Mouse (Mus musculus): Measurements from ENCODE around the gene Retnla. TPM values are rescaled to one million over a fixed set of nuclear protein-coding genes. Genes with fewer than 3 reads are reported as not detected.
"Not testable (repeated sequence)": the region's sequence is repeated elsewhere in the genome, so short reads cannot be mapped to it uniquely, and the experiment has no call there.

Gene Retnla
- polyA plus RNA-seq, 1 experiment from 2014 or later = not detected

GRCm38 (mm10) chr16:48832055-48832454, 10.3 kb upstream of the Retnla start:
- Histone ChIP-seq H3K27ac (ENCODE audit: low read depth) (no peak overlapping the region), H3K4me1 (ENCODE audit: insufficient read depth) (no peaks in the 10 kb centered on the region), H3K9ac (replicated peaks) (no peak overlapping the region), H3K36me3 (replicated peaks; ENCODE audit: insufficient read depth, low read length) (no peaks in the 10 kb centered on the region), H3K4me2 (ENCODE audit: low read depth, low read length) (no peak overlapping the region), H3K9me3 (ENCODE audit: low read length) (no peaks in the 10 kb centered on the region), H3K27me3 (ENCODE audit: insufficient read depth, low read length) (no peaks in the 10 kb centered on the region), H3K4me3 (ENCODE audit: low read depth, low read length) (no peak overlapping the region)
- no peak for TF ChIP-seq EP300 (IDR thresholded peaks at IDR 0.05; ENCODE audit: low read depth)
- no peak for TF ChIP-seq CTCF (IDR thresholded peaks at IDR 0.05; ENCODE audit: low read depth)
- DNase-seq (no peak), ATAC-seq (no peak)
- 71% methylated on average over 7 of the region's 8 CpGs for WGBS (ENCODE audit: insufficient replicate concordance)

DNA sequence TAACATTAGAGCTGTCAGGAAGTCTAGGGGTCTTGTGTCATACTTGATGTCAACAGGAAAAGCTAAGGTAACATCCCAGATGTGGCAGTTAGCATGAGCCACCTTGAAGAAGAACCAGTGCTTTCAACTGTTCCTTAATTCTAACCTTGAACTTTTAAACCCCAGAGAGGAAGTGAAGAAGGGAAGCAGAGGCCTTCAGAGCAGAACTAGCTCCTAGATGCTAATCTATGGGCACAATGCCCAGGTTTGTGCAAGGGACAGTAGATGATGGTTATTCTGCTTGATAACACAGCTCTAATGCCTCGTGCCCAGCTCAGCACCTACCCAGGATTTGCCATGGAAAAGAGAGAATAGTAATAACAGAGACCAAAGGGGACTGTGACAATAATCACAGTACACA, 8.7 kb upstream of the Retnla start:
- not testable (repeated sequence) for H3K9me3 ChIP-seq (ENCODE audit: low read length); H3K4me3 ChIP-seq (ENCODE audit: low read depth, low read length); H3K4me2 ChIP-seq (ENCODE audit: low read depth, low read length); H3K27me3 ChIP-seq (ENCODE audit: insufficient read depth, low read length); H3K4me1 ChIP-seq (ENCODE audit: insufficient read depth); H3K27ac ChIP-seq (ENCODE audit: low read depth); H3K36me3 ChIP-seq (replicated peaks; ENCODE audit: insufficient read depth, low read length); DNase-seq; H3K9ac ChIP-seq (replicated peaks)
- peak; percentile 23; the same call in 1 of the 2 replicates for ATAC-seq
- 27% methylated on average over 1 of the region's 1 CpGs for WGBS (ENCODE audit: insufficient replicate concordance)

GRCm38 (mm10) chr16:48843671-48844386, 1.5 kb downstream of the Retnla start:
- Histone ChIP-seq H3K27me3 (ENCODE audit: insufficient read depth, low read length) (no peaks in the 10 kb centered on the region), H3K36me3 (replicated peaks; ENCODE audit: insufficient read depth, low read length) (no peaks in the 10 kb centered on the region), H3K4me3 (ENCODE audit: low read depth, low read length) (no peak overlapping the region), H3K4me1 (ENCODE audit: insufficient read depth) (no peaks in the 10 kb centered on the region), H3K27ac (ENCODE audit: low read depth) (no peak overlapping the region), H3K4me2 (ENCODE audit: low read depth, low read length) (no peak overlapping the region), H3K9me3 (ENCODE audit: low read length) (no peaks in the 10 kb centered on the region), H3K9ac (replicated peaks) (no peak overlapping the region)
- no peak for TF ChIP-seq EP300 (IDR thresholded peaks at IDR 0.05; ENCODE audit: low read depth)
- WGBS (ENCODE audit: insufficient replicate concordance) = 67% methylated on average over 4 of the region's 4 CpGs
- no peak for DNase-seq
- ATAC-seq = no peak

DNA sequence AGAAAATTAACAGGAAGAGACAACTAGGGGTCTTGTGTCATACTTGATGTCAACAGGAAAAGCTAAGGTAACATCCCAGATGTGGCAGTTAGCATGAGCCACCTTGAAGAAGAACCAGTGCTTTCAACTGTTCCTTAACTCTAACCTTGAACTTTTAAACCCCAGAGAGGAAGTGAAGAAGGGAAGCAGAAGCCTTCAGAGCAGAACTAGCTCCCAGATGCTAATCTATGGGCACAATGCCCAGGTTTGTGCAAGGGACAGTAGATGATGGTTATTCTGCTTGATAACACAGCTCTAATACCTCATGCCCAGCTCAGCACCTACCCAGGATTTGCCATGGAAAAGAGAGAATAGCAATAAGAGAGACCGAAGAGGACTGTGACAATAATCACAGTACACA, 22.7 kb downstream of the Retnla start:
- not testable (repeated sequence) for H3K36me3 ChIP-seq (replicated peaks; ENCODE audit: insufficient read depth, low read length); H3K27ac ChIP-seq (ENCODE audit: low read depth); H3K9ac ChIP-seq (replicated peaks); H3K9me3 ChIP-seq (ENCODE audit: low read length); DNase-seq; H3K4me2 ChIP-seq (ENCODE audit: low read depth, low read length); H3K4me1 ChIP-seq (ENCODE audit: insufficient read depth); H3K4me3 ChIP-seq (ENCODE audit: low read depth, low read length); H3K27me3 ChIP-seq (ENCODE audit: insufficient read depth, low read length)
- ATAC-seq = 0 out of 2 replicates have a peak, but pooled peaks have one; percentile 19
- 89% methylated on average over 1 of the region's 1 CpGs for WGBS (ENCODE audit: insufficient replicate concordance)
- TF ChIP-seq EP300 (IDR thresholded peaks at IDR 0.05; ENCODE audit: low read depth) = 0 out of 2 replicates have a peak, but pooled peaks have one; percentile 20

- Histone ChIP-seq H3K9ac (replicated peaks) (no peak overlapping the region), H3K4me3 (ENCODE audit: low read depth, low read length) (no peak overlapping the region), H3K27me3 (ENCODE audit: insufficient read depth, low read length) (no peaks in the 10 kb centered on the region), H3K4me2 (ENCODE audit: low read depth, low read length) (no peak overlapping the region), H3K27ac (ENCODE audit: low read depth) (no peak overlapping the region), H3K9me3 (ENCODE audit: low read length) (no peaks in the 10 kb centered on the region), H3K36me3 (replicated peaks; ENCODE audit: insufficient read depth, low read length) (no peaks in the 10 kb centered on the region), H3K4me1 (ENCODE audit: insufficient read depth) (no peaks in the 10 kb centered on the region)
- DNase-seq (no peak), ATAC-seq (no peak)
- WGBS (ENCODE audit: insufficient replicate concordance) = 68% methylated on average over 2 of the region's 2 CpGs
- TF ChIP-seq CTCF (IDR thresholded peaks at IDR 0.05; ENCODE audit: low read depth) (no peak), EP300 (IDR thresholded peaks at IDR 0.05; ENCODE audit: low read depth) (no peak)
These were observed 25.3 kb downstream of the Retnla start for GRCm38 (mm10) chr16:48867690-48868089.

GRCm38 (mm10) chr16:48868663-48869062, 26.3 kb downstream of the Retnla start:
- Histone ChIP-seq H3K36me3 (replicated peaks; ENCODE audit: insufficient read depth, low read length) (no peaks in the 10 kb centered on the region), H3K4me1 (ENCODE audit: insufficient read depth) (no peaks in the 10 kb centered on the region), H3K4me3 (ENCODE audit: low read depth, low read length) (no peak overlapping the region), H3K27me3 (ENCODE audit: insufficient read depth, low read length) (no peaks in the 10 kb centered on the region), H3K27ac (ENCODE audit: low read depth) (no peak overlapping the region; the same call in 1 of the 2 replicates), H3K9ac (replicated peaks) (no peak overlapping the region), H3K9me3 (ENCODE audit: low read length) (no peaks in the 10 kb centered on the region), H3K4me2 (ENCODE audit: low read depth, low read length) (no peak overlapping the region)
- WGBS (ENCODE audit: insufficient replicate concordance) = 70% methylated on average over 1 of the region's 1 CpGs
- ATAC-seq (no peak), DNase-seq (no peak)
- no peak for TF ChIP-seq CTCF (IDR thresholded peaks at IDR 0.05; ENCODE audit: low read depth)
- TF ChIP-seq EP300 (IDR thresholded peaks at IDR 0.05; ENCODE audit: low read depth) = peak; percentile 43; the same call in 1 of the 2 replicates

All from liver, postnatal 0 days (tissue).